Mouse (Mus musculus) neutrophil, adult 5-6 weeks (primary cell): ENCODE measurements at regions not wholly inside any gene's neighbourhood (a gene's known extent, or its start where the extent isn't known, plus 50 kb on each side); places are given as distances from the start of the nearest gene placed in this dataset.
A peak's percentile ranks its signal among the peaks of the same experiment; 100 is the strongest.
"Not testable (repeated sequence)": the region's sequence is repeated elsewhere in the genome, so short reads cannot be mapped to it uniquely, and the experiment has no call there.

ENCODE experiments used
- ATAC-seq: fragments of 151-379, 151-347 bp; 2 replicates; pipeline ENCODE4 v1.8.0; 2017; ENCODE audit warnings: mild to moderate bottlenecking, moderate TSS enrichment; ENCODE audit not compliant: insufficient number of reproducible peaks, poor library complexity, low FRiP score, severe bottlenecking; ENCODE audit errors: extremely low read depth

GRCm38 (mm10) chr7:116674199-116675019 lies 170.2 kb downstream of the Nucb2 start:
- no peak for ATAC-seq

- no peak for ATAC-seq
These were observed 172.5 kb downstream of the Nucb2 start for GRCm38 (mm10) chr7:116676696-116677095.

- ATAC-seq: no peak
These were observed 175.0 kb downstream of the Nucb2 start for GRCm38 (mm10) chr7:116679195-116679594.

GRCm38 (mm10) chr7:116680523-116680922 lies 176.4 kb downstream of the Nucb2 start:
- no peak for ATAC-seq

GRCm38 (mm10) chr7:116681268-116681667 lies 177.1 kb downstream of the Nucb2 start:
- no peak for ATAC-seq

- no peak for ATAC-seq
These were observed 196.2 kb downstream of the Nucb2 start for GRCm38 (mm10) chr7:116700409-116700808.

- peak; percentile 41; the same call in 1 of the 2 replicates for ATAC-seq
These were observed 197.5 kb downstream of the Nucb2 start for GRCm38 (mm10) chr7:116701466-116702342.

- ATAC-seq: no peak
These were observed 198.4 kb downstream of the Nucb2 start for GRCm38 (mm10) chr7:116702596-116702995.

- ATAC-seq: no peak
These were observed 207.4 kb downstream of the Nucb2 start for GRCm38 (mm10) chr7:116711541-116711940.

- ATAC-seq: no peak
These were observed 209.0 kb downstream of the Nucb2 start for GRCm38 (mm10) chr7:116713200-116713599.

GRCm38 (mm10) chr7:116715234-116716046 lies 211.3 kb downstream of the Nucb2 start:
- no peak for ATAC-seq

GRCm38 (mm10) chr7:116728379-116728778 lies 224.2 kb downstream of the Nucb2 start:
- ATAC-seq: no peak

GRCm38 (mm10) chr7:116729795-116730194 lies 225.6 kb downstream of the Nucb2 start:
- ATAC-seq: no peak

- no peak for ATAC-seq
These were observed 231.5 kb downstream of the Nucb2 start for GRCm38 (mm10) chr7:116735676-116736075.

- no peak for ATAC-seq
These were observed 232.2 kb downstream of the Nucb2 start for GRCm38 (mm10) chr7:116736333-116736732.

GRCm38 (mm10) chr7:116738009-116738408 lies 233.8 kb downstream of the Nucb2 start:
- ATAC-seq: no peak

GRCm38 (mm10) chr7:116754556-116754955 lies 250.4 kb downstream of the Nucb2 start:
- no peak for ATAC-seq

GRCm38 (mm10) chr7:116792181-116792580 lies 288.0 kb downstream of the Nucb2 start:
- ATAC-seq: not testable (repeated sequence)

GRCm38 (mm10) chr7:116808475-116808874 lies 304.3 kb downstream of the Nucb2 start:
- no peak for ATAC-seq
